Mouse (Mus musculus): ENCODE measurements around the gene Ints3.

DNA sequence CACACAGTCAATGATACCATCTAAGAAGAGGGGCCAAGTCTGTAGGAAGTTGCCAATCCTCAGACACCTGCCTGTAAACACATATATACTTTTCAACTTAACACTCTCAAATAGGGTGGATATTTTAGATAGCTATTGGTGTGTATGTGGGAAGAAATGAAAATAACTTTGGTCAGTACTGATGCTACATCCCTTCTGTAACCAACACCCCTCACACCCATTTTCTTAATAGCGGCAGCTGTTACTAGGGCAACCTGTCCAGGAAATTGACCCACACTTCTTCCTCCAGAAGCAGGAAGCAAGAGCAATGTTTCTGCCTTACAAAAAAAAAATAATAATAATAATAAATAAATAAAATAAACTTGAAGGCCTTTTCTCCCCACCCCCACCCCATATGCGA is 1.1 kb downstream of the Ints3 start:
- no peak for TF ChIP-seq GATA1 (IDR thresholded peaks at IDR 0.05; ENCODE audit: borderline replicate concordance, low read length)
- no peak for TF ChIP-seq FLI1 (IDR thresholded peaks at IDR 0.05; ENCODE audit: low read length)
